Mouse (Mus musculus) heart, postnatal 0 days (tissue): ENCODE data around the gene Trpv4.

Source experiments
- CTCF ChIP-seq: IDR thresholded peaks from 2 replicates; pipeline ENCODE4 v1.5.1; 2016; ENCODE audit warnings: antibody characterized with exemption, control low read depth, low read depth
- EP300 ChIP-seq: IDR thresholded peaks from 2 replicates; pipeline ENCODE4 v1.6.1; 2016; ENCODE audit warnings: antibody characterized with exemption, low read depth

GRCm38 (mm10) chr5:114698044-114698746 lies 40.0 kb upstream of the Trpv4 start:
- TF ChIP-seq CTCF = no peak
- no peak for TF ChIP-seq EP300
